Mouse (Mus musculus) thymus, adult 18-20 months (tissue): ENCODE data around the gene Mfsd4b1.

Source experiments
- DNase-seq, 2 experiments: peaks; one replicate each; pipeline ENCODE4 v3.0.0; 2022; ENCODE audit warnings: mixed read lengths in 2 of 2

The Mfsd4b1 gene

GRCm38 (mm10) chr10:39958266-39958665 is 66.8 kb downstream of the Mfsd4b1 start:
- no peak for DNase-seq

GRCm38 (mm10) chr10:39956340-39956878 is 68.7 kb downstream of the Mfsd4b1 start:
- no peak for DNase-seq

- no peak for DNase-seq
These were observed 69.9 kb downstream of the Mfsd4b1 start for GRCm38 (mm10) chr10:39955163-39955562.
